Mouse (Mus musculus) small intestine, adult 10 weeks (tissue): ENCODE measurements around the gene Vinac1. TPM values are rescaled to one million over a fixed set of nuclear protein-coding genes. Genes with fewer than 3 reads are reported as not detected.

Experiments used
- polyA plus RNA-seq: library from polyadenylated mRNA; stranded (reverse); fragments of 350-450 nt; fragmentation: Illumina TruSeq; extraction: RNeasy Lipid Tissue Mini Kit (QIAGEN cat#74804); gene quantifications from one replicate; pipeline ENCODE4 v1.2.3, GENCODE M21; 2014; ENCODE audit warnings: low replicate concordance

The Vinac1 gene
- polyA plus RNA-seq, result not detected

GRCm38 (mm10) chr2:129047811-129048210, at the start of gene Vinac1:
Gene Vinac1 (minus strand): TSS chr2:129048172.

GRCm38 (mm10) chr2:129065437-129066282, 17.7 kb upstream of the Vinac1 start, which contains the start of gene Ttl:
Gene Ttl (plus strand): TSS chr2:129065942.

Other genes starting within 250 kb of the Vinac1 start
- gene Tmem87b, start 230.1 kb downstream of the Vinac1 start, polyA plus RNA-seq, result 106 TPM
- gene Fbln7, start 185.2 kb downstream of the Vinac1 start, polyA plus RNA-seq, result 2.2 TPM
- gene Zc3h8, start 104.1 kb downstream of the Vinac1 start, polyA plus RNA-seq, result 6.3 TPM
- gene Zc3h6, start 80.8 kb downstream of the Vinac1 start, polyA plus RNA-seq, result 5.0 TPM
- gene Gm10762, start 80.4 kb downstream of the Vinac1 start, polyA plus RNA-seq, result 3.0 TPM
- 3.1 TPM for gene Ttl, start 17.8 kb upstream of the Vinac1 start, polyA plus RNA-seq
- 1.7 TPM for gene Polr1b, start 52.8 kb upstream of the Vinac1 start, polyA plus RNA-seq
- 2.6 TPM for gene Chchd5, start 81.5 kb upstream of the Vinac1 start, polyA plus RNA-seq
- gene Slc20a1, start 150.6 kb upstream of the Vinac1 start, polyA plus RNA-seq, result 38.3 TPM
- 12.7 TPM for gene Ckap2l, start 249.0 kb upstream of the Vinac1 start, polyA plus RNA-seq